Mouse (Mus musculus): ENCODE measurements around the gene Man2b2.

Gene Man2b2

GRCm38 (mm10) chr5:36829913-36830879 lies at the start of gene Man2b2:
Gene Man2b2, minus strand, starts transcription at chr5:36830653.
- peak; percentile 95 for DNase-seq

GRCm38 (mm10) chr5:36878801-36879200 lies 48.3 kb upstream of the Man2b2 start:
- no peak for DNase-seq

GRCm38 (mm10) chr5:36877641-36878040 lies 47.2 kb upstream of the Man2b2 start:
- no peak for DNase-seq

- DNase-seq = no peak
Measured at GRCm38 (mm10) chr5:36876777-36877396, 46.4 kb upstream of the Man2b2 start.

- no peak for DNase-seq
Measured at GRCm38 (mm10) chr5:36875956-36876355, 45.5 kb upstream of the Man2b2 start.

- DNase-seq = no peak
Measured at GRCm38 (mm10) chr5:36870916-36871315, 40.5 kb upstream of the Man2b2 start.

- DNase-seq = no peak
Measured at GRCm38 (mm10) chr5:36869578-36870236, 39.3 kb upstream of the Man2b2 start.

GRCm38 (mm10) chr5:36869186-36869577 lies 38.7 kb upstream of the Man2b2 start:
- DNase-seq = no peak

GRCm38 (mm10) chr5:36868266-36869090 lies 38.0 kb upstream of the Man2b2 start, which contains the start of gene Ppp2r2c:
Gene Ppp2r2c, plus strand, starts transcription at chr5:36868513.
- no peak for DNase-seq

GRCm38 (mm10) chr5:36867561-36867960 lies 37.1 kb upstream of the Man2b2 start:
- DNase-seq = no peak

GRCm38 (mm10) chr5:36866701-36867250 lies 36.3 kb upstream of the Man2b2 start:
- no peak for DNase-seq

- DNase-seq = no peak
Measured at GRCm38 (mm10) chr5:36861084-36861483, 30.6 kb upstream of the Man2b2 start.

- DNase-seq = no peak
Measured at GRCm38 (mm10) chr5:36857546-36857945, 27.1 kb upstream of the Man2b2 start.

- no peak for DNase-seq
Measured at GRCm38 (mm10) chr5:36856529-36856928, 26.1 kb upstream of the Man2b2 start.

- DNase-seq = no peak
Measured at GRCm38 (mm10) chr5:36855180-36855579, 24.7 kb upstream of the Man2b2 start.

GRCm38 (mm10) chr5:36851572-36851971 lies 21.1 kb upstream of the Man2b2 start:
- no peak for DNase-seq

GRCm38 (mm10) chr5:36844490-36844889 lies 14.0 kb upstream of the Man2b2 start:
- DNase-seq = no peak

- no peak for DNase-seq
Measured at GRCm38 (mm10) chr5:36841701-36842100, 11.2 kb upstream of the Man2b2 start.

GRCm38 (mm10) chr5:36840092-36840491 lies 9.6 kb upstream of the Man2b2 start:
- no peak for DNase-seq

- no peak for DNase-seq
Measured at GRCm38 (mm10) chr5:36839602-36840001, 9.1 kb upstream of the Man2b2 start.

GRCm38 (mm10) chr5:36839032-36839431 lies 8.6 kb upstream of the Man2b2 start:
- no peak for DNase-seq

- peak; percentile 78 for DNase-seq
Measured at GRCm38 (mm10) chr5:36835933-36836332, 5.5 kb upstream of the Man2b2 start.
